Mouse (Mus musculus): Measurements from ENCODE around the gene Rnf44.
A peak's percentile ranks its signal among the peaks of the same experiment; 100 is the strongest.

Rnf44 gene

GRCm38 (mm10) chr13:54693558-54694347, at the start of gene Rnf44:
Rnf44 (minus strand) TSS chr13:54693907.
- peak; percentile 99 for DNase-seq

- DNase-seq = peak; percentile 12
Measured at GRCm38 (mm10) chr13:54738213-54738601, 44.5 kb upstream of the Rnf44 start.

- DNase-seq = peak; percentile 38
Measured at GRCm38 (mm10) chr13:54737488-54738212, 43.9 kb upstream of the Rnf44 start.

GRCm38 (mm10) chr13:54736931-54737330, 43.2 kb upstream of the Rnf44 start:
- DNase-seq = no peak

GRCm38 (mm10) chr13:54726131-54726530, 32.4 kb upstream of the Rnf44 start:
- no peak for DNase-seq

- DNase-seq = no peak
Measured at GRCm38 (mm10) chr13:54723143-54723542, 29.4 kb upstream of the Rnf44 start.

GRCm38 (mm10) chr13:54716916-54717315, 23.2 kb upstream of the Rnf44 start:
- DNase-seq = peak; percentile 63

- no peak for DNase-seq
Measured at GRCm38 (mm10) chr13:54714996-54715395, 21.3 kb upstream of the Rnf44 start.

- no peak for DNase-seq
Measured at GRCm38 (mm10) chr13:54714393-54714792, 20.7 kb upstream of the Rnf44 start.

- DNase-seq = no peak
Measured at GRCm38 (mm10) chr13:54710866-54711265, 17.2 kb upstream of the Rnf44 start.

- DNase-seq = no peak
Measured at GRCm38 (mm10) chr13:54704890-54705289, 11.2 kb upstream of the Rnf44 start.

GRCm38 (mm10) chr13:54702507-54702906, 8.8 kb upstream of the Rnf44 start:
- DNase-seq = no peak

GRCm38 (mm10) chr13:54701243-54701642, 7.5 kb upstream of the Rnf44 start, which contains the start of gene Cdhr2:
Cdhr2 (plus strand) TSS chr13:54701461.
- DNase-seq = peak; percentile 75

GRCm38 (mm10) chr13:54695479-54696230, 1.9 kb upstream of the Rnf44 start:
- DNase-seq = no peak

- DNase-seq = peak; percentile 92
Measured at GRCm38 (mm10) chr13:54694348-54695060, 797 bp upstream of the Rnf44 start.

- no peak for DNase-seq
Measured at GRCm38 (mm10) chr13:54692711-54693557, 773 bp downstream of the Rnf44 start.

GRCm38 (mm10) chr13:54691737-54692136, 2.0 kb downstream of the Rnf44 start:
- DNase-seq = no peak

- DNase-seq = no peak
Measured at GRCm38 (mm10) chr13:54690151-54690740, 3.5 kb downstream of the Rnf44 start.

GRCm38 (mm10) chr13:54687575-54688424, 5.9 kb downstream of the Rnf44 start:
- peak; percentile 99 for DNase-seq

- peak; percentile 89 for DNase-seq
Measured at GRCm38 (mm10) chr13:54687096-54687495, 6.6 kb downstream of the Rnf44 start.

Measured in kidney, postnatal 10 days (tissue).